Mouse (Mus musculus): Measurements from ENCODE around the gene Nsf.
A peak's percentile ranks its signal among the peaks of the same experiment; 100 is the strongest.

Gene Nsf

GRCm38 (mm10) chr11:103941351-103941750 is 12.5 kb downstream of the Nsf start:
- DNase-seq (ENCODE audit: low spot score in 2 of 2) = peak in 1 of 2 experiments; percentile 17

GRCm38 (mm10) chr11:103940887-103941286 is 13.0 kb downstream of the Nsf start:
- DNase-seq (ENCODE audit: low spot score in 2 of 2) = no peak

GRCm38 (mm10) chr11:103937976-103938728 is 15.7 kb downstream of the Nsf start:
- DNase-seq (ENCODE audit: low spot score in 2 of 2) = no peak

- DNase-seq (ENCODE audit: low spot score in 2 of 2) = no peak
These were observed 16.4 kb downstream of the Nsf start for GRCm38 (mm10) chr11:103937451-103937850.

DNA sequence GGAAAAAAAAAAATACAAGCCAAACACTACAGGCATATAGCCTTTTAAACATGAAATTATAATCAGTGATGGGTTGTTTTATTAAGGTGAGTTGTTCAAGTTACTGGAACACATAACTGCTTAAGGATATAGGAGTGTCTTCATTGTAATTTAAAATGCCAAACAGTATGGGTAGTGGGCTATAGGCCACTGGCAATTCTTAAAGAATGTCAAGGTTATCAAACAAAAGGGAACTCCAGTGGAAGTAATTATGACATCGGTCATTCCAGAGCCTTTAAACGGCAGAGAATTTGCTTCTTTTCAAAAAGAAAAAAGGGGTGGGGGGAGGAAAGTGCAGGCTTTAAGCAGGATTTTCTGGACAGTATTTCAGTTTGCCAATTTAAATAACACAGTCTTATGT is 18.1 kb downstream of the Nsf start:
- DNase-seq (ENCODE audit: low spot score in 2 of 2) = no peak

DNA sequence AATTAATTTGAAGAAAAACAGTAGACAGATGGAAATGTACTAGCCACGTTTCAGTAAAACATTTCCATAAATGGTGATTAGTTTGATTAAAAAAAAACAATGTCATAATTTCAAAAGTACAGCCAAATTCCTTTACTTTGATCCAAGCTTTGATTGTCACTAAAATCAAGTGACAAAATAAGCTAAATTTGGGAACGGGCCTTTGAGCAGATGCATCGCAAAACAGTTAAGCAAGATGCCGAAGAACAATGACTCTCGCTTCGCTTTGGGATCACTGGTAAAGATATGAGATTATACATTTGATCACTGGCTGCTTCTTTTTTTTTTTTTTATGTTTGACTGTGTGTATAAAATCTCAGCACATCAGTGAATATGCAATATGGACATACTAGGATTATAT is 20.0 kb downstream of the Nsf start:
- DNase-seq (ENCODE audit: low spot score in 2 of 2) = no peak

GRCm38 (mm10) chr11:103923957-103924356 is 29.9 kb downstream of the Nsf start:
- no peak for DNase-seq (ENCODE audit: low spot score in 2 of 2)

GRCm38 (mm10) chr11:103923272-103923671 is 30.6 kb downstream of the Nsf start:
- no peak for DNase-seq (ENCODE audit: low spot score in 2 of 2)

DNA sequence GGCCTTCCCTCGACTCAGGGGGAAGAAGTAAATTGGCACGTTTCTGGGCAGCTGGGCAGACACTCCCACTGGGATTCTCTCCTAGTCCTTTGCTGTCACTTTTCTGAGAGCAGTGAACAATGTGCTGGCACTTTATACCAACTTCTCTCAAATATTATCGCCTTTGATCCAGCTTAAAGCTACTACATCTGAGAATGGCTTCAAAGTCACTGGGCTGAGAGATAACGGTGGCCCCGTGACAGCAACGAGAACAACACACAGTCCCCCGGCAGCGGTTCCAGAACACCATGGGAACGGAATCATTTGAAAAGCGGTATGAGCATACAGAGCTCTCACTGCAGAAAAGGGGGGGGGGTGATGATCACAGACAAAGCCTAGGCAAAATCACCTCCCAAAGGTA is 31.0 kb downstream of the Nsf start:
- DNase-seq (ENCODE audit: low spot score in 2 of 2) = no peak

DNA sequence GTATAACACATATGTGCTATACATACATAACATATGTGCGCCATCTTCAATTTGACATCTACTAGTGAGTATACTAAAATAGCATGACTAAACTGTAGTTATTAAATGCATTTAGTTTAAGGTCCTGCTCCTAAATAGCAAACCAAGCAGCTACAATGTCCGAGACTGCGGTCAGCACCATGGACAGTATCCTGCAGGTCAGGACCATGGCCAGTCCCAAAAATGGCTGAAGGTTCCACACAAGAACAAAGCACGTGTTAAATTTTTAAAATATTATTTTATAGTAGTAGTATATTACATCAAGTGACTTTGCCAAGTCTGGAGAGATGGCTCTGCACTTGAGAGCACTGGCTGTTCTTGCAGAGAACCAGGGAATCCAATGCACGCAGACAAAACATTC is 33.2 kb downstream of the Nsf start:
- peak; percentile 18 to 71 for DNase-seq (ENCODE audit: low spot score in 2 of 2)

GRCm38 (mm10) chr11:103916807-103917206 is 37.0 kb downstream of the Nsf start:
- DNase-seq (ENCODE audit: low spot score in 2 of 2) = no peak

DNA sequence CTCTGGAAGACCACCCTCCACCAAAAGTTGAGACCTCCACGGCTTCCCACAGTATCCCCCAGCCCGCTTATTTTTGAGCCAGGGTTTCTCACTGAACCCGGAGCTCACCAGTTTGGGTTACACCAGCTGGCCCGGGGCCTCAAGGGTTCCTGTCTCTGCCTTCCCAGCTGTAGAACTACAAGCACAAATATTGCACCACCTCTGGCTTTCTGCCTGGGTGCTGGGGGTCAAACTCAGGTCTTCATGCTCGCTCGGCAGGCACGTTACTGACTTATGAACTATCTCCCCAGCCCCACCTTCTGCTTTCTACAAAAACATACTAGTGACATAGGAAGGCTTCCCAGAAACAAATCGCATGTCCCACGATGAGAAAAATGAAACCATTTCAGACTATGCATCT is 38.2 kb downstream of the Nsf start:
- DNase-seq (ENCODE audit: low spot score in 2 of 2) = no peak

DNA sequence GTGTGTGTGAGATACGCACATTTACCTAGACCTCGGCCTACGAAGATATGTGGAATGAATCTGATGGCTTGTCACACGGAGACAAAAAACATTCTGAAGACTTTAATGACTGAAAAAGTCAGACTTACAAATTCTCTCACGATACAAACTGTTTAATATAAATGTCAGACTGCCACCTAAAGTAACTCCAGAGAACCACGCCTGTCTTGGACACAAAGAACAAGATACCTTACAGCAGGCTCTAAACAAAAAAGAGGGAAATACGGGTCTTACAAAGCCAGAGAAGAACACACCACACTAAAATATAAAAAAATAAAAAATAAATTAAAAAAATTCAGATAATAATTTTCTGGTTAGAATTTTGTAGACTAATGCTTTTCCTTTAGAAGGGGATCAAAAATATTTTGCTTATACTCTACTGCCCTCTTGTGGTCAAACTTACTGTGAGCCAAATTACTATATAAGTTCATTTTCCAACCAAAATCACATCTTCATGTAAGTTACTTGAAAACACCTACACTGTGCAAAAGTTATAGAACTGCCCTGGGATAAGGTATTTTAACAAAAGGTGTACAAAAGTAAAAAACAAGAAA is 42.8 kb downstream of the Nsf start:
- DNase-seq (ENCODE audit: low spot score in 2 of 2) = no peak

DNA sequence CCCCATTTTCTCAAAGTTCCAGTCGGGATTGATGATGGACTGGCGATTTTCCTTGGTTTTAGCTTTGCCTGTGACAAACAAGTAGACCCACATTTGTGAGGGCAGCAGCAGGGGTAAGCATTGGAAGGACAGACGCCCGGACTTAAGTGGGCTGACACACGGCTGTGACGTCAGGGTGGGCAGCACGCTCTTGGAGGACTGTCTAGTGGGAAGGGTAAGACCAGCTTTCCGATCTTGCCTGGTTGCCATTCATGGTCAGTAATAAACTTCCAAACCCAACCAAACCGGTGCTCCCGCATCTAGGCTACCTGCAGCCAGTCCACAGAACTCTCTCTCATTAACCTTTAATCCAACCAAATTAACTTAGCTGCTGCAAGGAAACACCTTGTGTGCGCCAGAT is 43.3 kb downstream of the Nsf start:
- no peak for DNase-seq (ENCODE audit: low spot score in 2 of 2)

DNA sequence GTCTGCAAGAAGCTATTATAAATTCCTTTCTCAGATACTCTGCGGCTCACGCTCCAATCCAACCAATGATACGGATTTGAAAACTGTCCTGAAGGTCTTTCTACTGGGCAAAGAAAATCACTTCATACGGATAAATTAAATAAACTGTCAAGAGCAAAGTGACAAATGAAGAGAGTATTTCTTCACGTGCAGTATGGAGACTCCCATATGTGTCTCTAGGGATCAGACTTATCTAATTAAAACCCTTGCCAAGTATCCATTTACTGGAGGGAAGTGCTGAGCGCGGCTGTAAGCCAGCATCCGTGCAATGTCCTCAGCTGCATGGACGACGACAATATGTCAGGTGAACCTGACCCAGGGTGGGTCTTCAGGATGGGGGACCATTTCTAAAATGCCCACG is 44.0 kb downstream of the Nsf start:
- no peak for DNase-seq (ENCODE audit: low spot score in 2 of 2)

- no peak for DNase-seq (ENCODE audit: low spot score in 2 of 2)
These were observed 44.5 kb downstream of the Nsf start for GRCm38 (mm10) chr11:103909396-103909795.

- no peak for DNase-seq (ENCODE audit: low spot score in 2 of 2)
These were observed 47.7 kb downstream of the Nsf start for GRCm38 (mm10) chr11:103906051-103906719.

GRCm38 (mm10) chr11:103905506-103905905 is 48.4 kb downstream of the Nsf start:
- DNase-seq (ENCODE audit: low spot score in 2 of 2) = no peak

- no peak for DNase-seq (ENCODE audit: low spot score in 2 of 2)
These were observed 52.3 kb downstream of the Nsf start for GRCm38 (mm10) chr11:103901581-103901966.

GRCm38 (mm10) chr11:103900803-103901580 is 52.9 kb downstream of the Nsf start:
- DNase-seq (ENCODE audit: low spot score in 2 of 2) = no peak

- DNase-seq (ENCODE audit: low spot score in 2 of 2) = no peak
These were observed 56.7 kb downstream of the Nsf start for GRCm38 (mm10) chr11:103896966-103897750.

GRCm38 (mm10) chr11:103896056-103896455 is 57.8 kb downstream of the Nsf start:
- no peak for DNase-seq (ENCODE audit: low spot score in 2 of 2)

Measured in spleen, postnatal 4 days (tissue).